Mouse (Mus musculus): ENCODE measurements around the gene Snn. TPM values are rescaled to one million over a fixed set of nuclear protein-coding genes. Genes with fewer than 3 reads are reported as not detected.

Snn gene
- polyA plus RNA-seq, 1 experiment from 2014 or later = 145 TPM

GRCm38 (mm10) chr16:11092061-11092460 lies 31.3 kb downstream of the Snn start:
- Histone ChIP-seq H3K27ac (no peak overlapping the region), H3K9ac (no peak overlapping the region), H3K27me3 (no peaks in the 10 kb centered on the region), H3K4me2 (no peak overlapping the region), H3K9me3 (no peaks in the 10 kb centered on the region), H3K4me1 (replicated peaks) (peaks cover 10% of the 10 kb centered on the region), H3K36me3 (peaks cover 59% of the 10 kb centered on the region), H3K4me3 (no peak overlapping the region)
- no peak for ATAC-seq (ENCODE audit: low FRiP score)
- WGBS = 75% methylated on average over 4 of the region's 4 CpGs

- no peak overlapping the region for H3K9ac ChIP-seq
- no peaks in the 10 kb centered on the region for H3K9me3 ChIP-seq
- ATAC-seq (ENCODE audit: low FRiP score) = no peak
- H3K4me3 ChIP-seq = no peak overlapping the region
- no peaks in the 10 kb centered on the region for H3K27me3 ChIP-seq
- no peak overlapping the region for H3K4me2 ChIP-seq
- H3K36me3 ChIP-seq = peaks cover 54% of the 10 kb centered on the region
- WGBS = 85% methylated on average over 3 of the region's 3 CpGs
- H3K27ac ChIP-seq = no peak overlapping the region
- peaks cover 9% of the 10 kb centered on the region for H3K4me1 ChIP-seq (replicated peaks)
Measured at GRCm38 (mm10) chr16:11092523-11092922, 31.8 kb downstream of the Snn start.

- H3K4me1 ChIP-seq (replicated peaks) = no peaks in the 10 kb centered on the region
- 90% methylated on average over 13 of the region's 13 CpGs for WGBS
- peaks cover 42% of the 10 kb centered on the region for H3K36me3 ChIP-seq
- no peak overlapping the region for H3K4me2 ChIP-seq
- ATAC-seq (ENCODE audit: low FRiP score) = no peak
- H3K9me3 ChIP-seq = no peaks in the 10 kb centered on the region
- H3K27me3 ChIP-seq = no peaks in the 10 kb centered on the region
- no peak overlapping the region for H3K4me3 ChIP-seq
- H3K9ac ChIP-seq = no peak overlapping the region
- no peak overlapping the region for H3K27ac ChIP-seq
Measured at GRCm38 (mm10) chr16:11093717-11094386, 33.1 kb downstream of the Snn start.

DNA sequence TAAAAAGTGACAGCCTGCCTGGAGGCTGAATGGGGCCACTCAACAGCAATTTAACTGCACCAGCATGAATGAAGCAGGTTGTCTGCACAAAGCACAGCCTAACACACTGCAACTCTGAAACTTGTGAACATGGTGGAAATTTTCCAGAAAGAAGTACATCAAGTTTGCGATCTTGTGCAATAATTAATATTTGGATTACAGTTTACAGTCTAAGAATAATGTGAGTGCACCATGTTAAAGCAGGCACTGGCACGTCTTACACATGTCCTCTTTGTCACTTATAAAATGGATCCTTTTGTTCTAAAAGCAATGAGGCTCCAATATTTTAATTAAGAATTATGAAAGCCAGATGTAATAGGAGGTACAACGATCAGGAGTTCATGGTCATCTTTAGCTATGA lies 36.6 kb downstream of the Snn start:
- H3K4me1 ChIP-seq (replicated peaks) = no peaks in the 10 kb centered on the region
- no peaks in the 10 kb centered on the region for H3K27me3 ChIP-seq
- no peak overlapping the region for H3K4me3 ChIP-seq
- H3K4me2 ChIP-seq = no peak overlapping the region
- WGBS = 91% methylated on average over 3 of the region's 3 CpGs
- H3K27ac ChIP-seq = no peak overlapping the region
- H3K9ac ChIP-seq = no peak overlapping the region
- no peaks in the 10 kb centered on the region for H3K9me3 ChIP-seq
- ATAC-seq (ENCODE audit: low FRiP score) = no peak
- peaks cover 17% of the 10 kb centered on the region for H3K36me3 ChIP-seq

DNA sequence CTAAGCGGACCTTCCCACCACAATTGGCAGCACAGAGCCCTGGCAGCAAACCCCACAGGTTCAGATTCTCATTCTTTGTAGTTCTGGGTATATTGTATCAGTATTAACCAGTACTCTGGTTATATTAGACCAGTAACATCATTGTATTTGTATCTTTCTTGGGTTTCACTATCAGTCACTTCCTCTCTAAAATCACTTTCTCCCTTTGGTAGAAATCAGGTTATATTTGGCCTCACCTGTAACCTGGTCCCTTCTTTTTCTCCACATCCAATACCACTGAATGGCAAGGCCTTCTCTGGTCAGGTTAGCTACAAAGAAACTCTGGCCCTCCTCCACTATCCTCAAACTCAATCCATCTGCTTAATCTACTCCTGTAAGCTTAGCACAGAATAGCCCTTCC lies 44.2 kb downstream of the Snn start:
- no peaks in the 10 kb centered on the region for H3K9me3 ChIP-seq
- WGBS = 81% methylated on average over 1 of the region's 1 CpGs
- no peak overlapping the region for H3K4me2 ChIP-seq

GRCm38 (mm10) chr16:11109198-11109740 lies 48.5 kb downstream of the Snn start:
- ATAC-seq (ENCODE audit: low FRiP score) = no peak
- WGBS = 72% methylated on average over 4 of the region's 4 CpGs
- Histone ChIP-seq H3K4me1 (replicated peaks) (no peaks in the 10 kb centered on the region), H3K4me2 (no peak overlapping the region), H3K36me3 (peaks cover 15% of the 10 kb centered on the region), H3K27me3 (no peaks in the 10 kb centered on the region), H3K4me3 (no peak overlapping the region), H3K9ac (no peak overlapping the region), H3K27ac (no peak overlapping the region), H3K9me3 (no peaks in the 10 kb centered on the region)

More for the DNA sequence above, 44.2 kb downstream of the Snn start:
- no peaks in the 10 kb centered on the region for H3K27me3 ChIP-seq
- no peak overlapping the region for H3K4me3 ChIP-seq
- no peak overlapping the region for H3K9ac ChIP-seq
- no peak for ATAC-seq (ENCODE audit: low FRiP score)
- peaks cover 25% of the 10 kb centered on the region for H3K36me3 ChIP-seq
- no peaks in the 10 kb centered on the region for H3K4me1 ChIP-seq (replicated peaks)
- no peak overlapping the region for H3K27ac ChIP-seq

DNA sequence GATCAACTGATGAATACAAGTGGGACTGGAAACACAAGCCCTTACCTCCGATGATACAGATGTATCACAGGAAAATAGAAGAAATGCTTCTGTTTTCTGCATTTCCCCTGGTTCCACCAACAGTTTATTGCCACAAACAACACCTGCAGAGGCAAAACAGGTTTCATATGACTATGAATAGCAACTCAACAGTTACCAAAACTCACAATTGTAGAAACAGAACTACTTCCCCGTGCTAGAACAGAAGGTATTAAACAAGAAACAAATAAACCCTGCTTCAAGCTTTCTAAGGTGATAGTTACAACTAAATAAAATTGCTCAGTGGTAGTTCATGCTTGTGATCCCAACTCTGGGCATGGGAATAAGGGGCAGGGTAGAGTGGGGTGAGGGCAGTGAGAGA lies 61.9 kb downstream of the Snn start:
- H3K4me2 ChIP-seq = no peak overlapping the region
- no peak overlapping the region for H3K27ac ChIP-seq

GRCm38 (mm10) chr16:11124110-11124509 lies 63.4 kb downstream of the Snn start:
- Histone ChIP-seq H3K9ac (no peak overlapping the region), H3K4me2 (no peak overlapping the region), H3K4me1 (replicated peaks) (no peaks in the 10 kb centered on the region), H3K4me3 (no peak overlapping the region), H3K9me3 (no peaks in the 10 kb centered on the region), H3K27ac (no peak overlapping the region), H3K27me3 (no peaks in the 10 kb centered on the region), H3K36me3 (peaks cover 62% of the 10 kb centered on the region)
- WGBS = 100% methylated on average over 1 of the region's 1 CpGs
- no peak for ATAC-seq (ENCODE audit: low FRiP score)

More for the DNA sequence above, 61.9 kb downstream of the Snn start:
- Histone ChIP-seq H3K27me3 (no peaks in the 10 kb centered on the region), H3K36me3 (peaks cover 63% of the 10 kb centered on the region), H3K9ac (no peak overlapping the region), H3K4me1 (replicated peaks) (no peaks in the 10 kb centered on the region), H3K9me3 (no peaks in the 10 kb centered on the region), H3K4me3 (no peak overlapping the region)
- WGBS = 95% methylated on average over 2 of the region's 2 CpGs
- no peak for ATAC-seq (ENCODE audit: low FRiP score)

Other genes with a start within 250 kb of the Snn start
- not detected in 2 replicates for gene Gm11172, start 248.0 kb upstream of the Snn start, polyA plus RNA-seq (2015; fragmentation: Nextera tagmentation; extraction: Ambion mirVana)
- 0.39 and 0.54 TPM in 2 replicates for gene Rmi2, start 225.9 kb upstream of the Snn start, polyA plus RNA-seq (2015; fragmentation: Nextera tagmentation; extraction: Ambion mirVana)
- gene Litaf, start 5.2 kb downstream of the Snn start, polyA plus RNA-seq (2015; fragmentation: Nextera tagmentation; extraction: Ambion mirVana) = 36.4 and 40.6 TPM in 2 replicates
- gene Txndc11, start 73.7 kb downstream of the Snn start, polyA plus RNA-seq (2015; fragmentation: Nextera tagmentation; extraction: Ambion mirVana) = 25.7 and 27.9 TPM in 2 replicates
- gene Zc3h7a, start 115.4 kb downstream of the Snn start, polyA plus RNA-seq (2015; fragmentation: Nextera tagmentation; extraction: Ambion mirVana) = 77.1 and 84.1 TPM in 2 replicates
- gene Rsl1d1, start 142.4 kb downstream of the Snn start, polyA plus RNA-seq (2015; fragmentation: Nextera tagmentation; extraction: Ambion mirVana) = 144 and 151 TPM in 2 replicates
- gene Gspt1, start 193.4 kb downstream of the Snn start, polyA plus RNA-seq (2015; fragmentation: Nextera tagmentation; extraction: Ambion mirVana) = 50.2 and 52.2 TPM in 2 replicates

Measured in hindbrain, embryonic 13.5 days (tissue).